Mouse (Mus musculus) bone marrow, adult 2 months (tissue): ENCODE measurements around the gene Coro7.

Experiments
- CTCF ChIP-seq: fragments of 200-500 bp; IDR thresholded peaks from 2 replicates; pipeline ENCODE4 v1.5.1; 2011; ENCODE audit warnings: low read length, control low read depth; ENCODE audit not compliant: control insufficient read depth, insufficient read depth
- POLR2A ChIP-seq: fragments of 200-500 bp; IDR thresholded peaks from 2 replicates; pipeline ENCODE4 v1.6.1; 2011; ENCODE audit warnings: low read depth, mild to moderate bottlenecking, control low read depth, low read length, borderline replicate concordance; ENCODE audit not compliant: control insufficient read depth

- TF ChIP-seq CTCF (no peak), POLR2A (no peak)
Measured at GRCm38 (mm10) chr16:4584438-4584837, 95.1 kb downstream of the Coro7 start.
